Mouse (Mus musculus) liver, postnatal 0 days (tissue): ENCODE data around the gene Eif3c. TPM values are rescaled to one million over a fixed set of nuclear protein-coding genes. Genes with fewer than 3 reads are reported as not detected.

Experiments used
- ATAC-seq: fragments of 200-750 bp; cut with Nextera tagmentation; 2 replicates; pipeline ENCODE4 v1.8.0; 2017; ENCODE audit warnings: mild to moderate bottlenecking, moderate library complexity
- DNase-seq: peaks from one replicate; pipeline ENCODE4 v3.0.0-alpha.2; 2016
- H3K27ac ChIP-seq: fragments of 300-500 bp; sonication (generic); 2 replicates; pipeline ENCODE4 v1.5.1; 2014; ENCODE audit warnings: antibody characterized with exemption, moderate library complexity, mild to moderate bottlenecking, low read depth
- H3K27me3 ChIP-seq: fragments of 300-500 bp; sonication (generic); 2 replicates; pipeline ENCODE4 v1.6.1; 2014; ENCODE audit warnings: low read length, control low read depth, mixed read lengths; ENCODE audit not compliant: insufficient read depth
- H3K36me3 ChIP-seq: fragments of 300-500 bp; sonication (generic); replicated peaks from 2 replicates; pipeline ENCODE4 v1.6.1; 2014; ENCODE audit warnings: mild to moderate bottlenecking, control low read depth, low read length, moderate library complexity, mixed read lengths; ENCODE audit not compliant: insufficient read depth
- H3K4me1 ChIP-seq: fragments of 300-500 bp; sonication (generic); 2 replicates; pipeline ENCODE4 v1.6.1; 2014; ENCODE audit warnings: antibody characterized with exemption, mild to moderate bottlenecking, control low read depth; ENCODE audit not compliant: insufficient read depth
- H3K4me2 ChIP-seq: fragments of 300-500 bp; sonication (generic); 2 replicates; pipeline ENCODE4 v1.6.1; 2014; ENCODE audit warnings: low read depth, mild to moderate bottlenecking, low read length, moderate library complexity, mixed read lengths
- H3K4me3 ChIP-seq: fragments of 300-500 bp; sonication (generic); 2 replicates; pipeline ENCODE4 v1.5.1; 2014; ENCODE audit warnings: low read depth, low read length
- H3K9ac ChIP-seq: fragments of 300-500 bp; sonication (generic); replicated peaks from 2 replicates; pipeline ENCODE4 v1.6.1; 2014; ENCODE audit warnings: mild to moderate bottlenecking, moderate library complexity
- H3K9me3 ChIP-seq: fragments of 300-500 bp; sonication (generic); 2 replicates; pipeline ENCODE4 v1.6.1; 2016; ENCODE audit warnings: mild to moderate bottlenecking, control low read depth, low read length, mixed read lengths
- CTCF ChIP-seq: sonication (generic); IDR thresholded peaks from 2 replicates; pipeline ENCODE4 v1.5.1; 2016; ENCODE audit warnings: antibody characterized with exemption, low read depth
- EP300 ChIP-seq: IDR thresholded peaks from 2 replicates; pipeline ENCODE4 v1.6.1; 2016; ENCODE audit warnings: antibody characterized with exemption, low read depth, mild to moderate bottlenecking
- WGBS: fragments of 180-500 bp; shearing (Covaris S2); extraction: QIAGEN DNeasy Blood & Tissue Kit; methylation state at CpG from one replicate; pipeline ENCODE4 v1.1.7; 2014; ENCODE audit not compliant: insufficient replicate concordance; 5-methylcytosine and 5-hydroxymethylcytosine counted together
- microRNA-seq: library from miRNA; unstranded; fragments of <30 nt; microRNA quantifications from one replicate; pipeline ENCODE4, GENCODE M21; 2016
- polyA plus RNA-seq: library from polyadenylated mRNA; unstranded; fragments of >200 nt; fragmentation: Nextera tagmentation; extraction: Ambion mirVana; gene quantifications from 2 replicates; pipeline ENCODE4 v1.2.1, GENCODE M21; 2015

Eif3c gene
- polyA plus RNA-seq, 1 experiment from 2014 or later: 90.9 TPM

DNA sequence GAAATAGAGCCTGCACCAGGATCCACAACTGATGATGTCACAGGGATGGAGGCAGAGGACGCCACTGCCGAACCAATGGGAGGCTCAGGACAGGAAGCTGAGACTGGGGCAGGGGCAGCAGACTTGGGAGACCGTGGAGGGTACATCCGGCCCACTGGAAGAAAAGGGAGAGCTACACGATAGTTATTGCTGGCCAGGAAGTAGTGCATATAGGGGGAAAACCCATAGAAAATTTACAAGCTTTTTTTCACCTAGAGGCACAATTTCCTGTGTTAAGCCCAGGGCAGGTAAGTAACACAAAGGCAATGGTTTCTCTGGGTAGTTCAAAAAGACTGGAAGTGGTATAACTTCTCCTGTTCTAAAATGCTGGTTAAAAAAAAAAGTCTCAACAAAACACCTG, 69.7 kb downstream of the Eif3c start:
- 87% methylated on average over 5 of the region's 5 CpGs for WGBS

More for the DNA sequence above, 69.7 kb downstream of the Eif3c start:
- peaks cover 97% of the 10 kb centered on the region for H3K36me3 ChIP-seq
- no peak overlapping the region for H3K4me2 ChIP-seq
- no peak overlapping the region for H3K9ac ChIP-seq
- no peaks in the 10 kb centered on the region for H3K27me3 ChIP-seq
- TF ChIP-seq CTCF: no peak
- no peak for TF ChIP-seq EP300
- no peak overlapping the region for H3K4me3 ChIP-seq
- ATAC-seq: no peak
- no peak overlapping the region for H3K27ac ChIP-seq
- no peaks in the 10 kb centered on the region for H3K9me3 ChIP-seq
- peaks cover 9% of the 10 kb centered on the region; the same call in 1 of the 2 replicates for H3K4me1 ChIP-seq
- no peak for DNase-seq

Small RNA genes lying within 50 kb of the gene (microRNA-seq; reads per million reads assigned to microRNA genes)
- 2.8 reads per million for gene Mir7059

Other genes starting within 250 kb of the Eif3c start
- gene Lat, start 196.8 kb downstream of the Eif3c start, polyA plus RNA-seq: 8.7 and 9.2 TPM in 2 replicates
- gene Spns1, start 189.0 kb downstream of the Eif3c start, polyA plus RNA-seq: 17.2 and 18.6 TPM in 2 replicates
- 1.4 and 1.5 TPM in 2 replicates for gene Nfatc2ip, start 169.7 kb downstream of the Eif3c start, polyA plus RNA-seq
- 8.7 and 9.1 TPM in 2 replicates for gene Cd19, start 151.5 kb downstream of the Eif3c start, polyA plus RNA-seq
- 7.1 and 7.2 TPM in 2 replicates for gene Rabep2, start 137.7 kb downstream of the Eif3c start, polyA plus RNA-seq
- 2.2 and 34.1 TPM in 2 replicates for gene Atp2a1, start 103.3 kb downstream of the Eif3c start, polyA plus RNA-seq
- gene Sh2b1, start 91.0 kb downstream of the Eif3c start, polyA plus RNA-seq: 13.5 and 13.7 TPM in 2 replicates
- 57.6 and 57.7 TPM in 2 replicates for gene Tufm, start 79.0 kb downstream of the Eif3c start, polyA plus RNA-seq
- 12.0 and 13.6 TPM in 2 replicates for gene Atxn2l, start 63.0 kb downstream of the Eif3c start, polyA plus RNA-seq
- 3.0 and 4.0 TPM in 2 replicates for gene Apobr, start 18.5 kb upstream of the Eif3c start, polyA plus RNA-seq
- 12.3 and 14.6 TPM in 2 replicates for gene Cln3, start 19.4 kb upstream of the Eif3c start, polyA plus RNA-seq
- 0.18 and 0.21 TPM in 2 replicates for gene Il27, start 28.5 kb upstream of the Eif3c start, polyA plus RNA-seq
- gene Nupr1, start 64.5 kb upstream of the Eif3c start, polyA plus RNA-seq: 4.0 and 4.5 TPM in 2 replicates
- gene Sgf29, start 82.9 kb upstream of the Eif3c start, polyA plus RNA-seq: 22.7 and 22.8 TPM in 2 replicates
- 221 and 241 TPM in 2 replicates for gene Sult1a1, start 110.0 kb upstream of the Eif3c start, polyA plus RNA-seq
- gene Bola2, start 129.0 kb upstream of the Eif3c start, polyA plus RNA-seq: 86.5 and 93.5 TPM in 2 replicates
- gene Slx1b, start 129.4 kb upstream of the Eif3c start, polyA plus RNA-seq: 2.6 and 3.7 TPM in 2 replicates
- 121 and 130 TPM in 2 replicates for gene Coro1a, start 141.4 kb upstream of the Eif3c start, polyA plus RNA-seq
- gene Mapk3, start 193.2 kb upstream of the Eif3c start, polyA plus RNA-seq: 20.3 and 21.0 TPM in 2 replicates
- gene Gdpd3, start 199.9 kb upstream of the Eif3c start, polyA plus RNA-seq: 0.77 and 1.6 TPM in 2 replicates
- gene Ypel3, start 210.5 kb upstream of the Eif3c start, polyA plus RNA-seq: 65.0 and 74.7 TPM in 2 replicates
- gene Tbx6, start 215.1 kb upstream of the Eif3c start, polyA plus RNA-seq: 0.14 and 0.29 TPM in 2 replicates
- 69.9 and 72.1 TPM in 2 replicates for gene Ppp4c, start 226.1 kb upstream of the Eif3c start, polyA plus RNA-seq
- 0.06 and 0.09 TPM in 2 replicates for gene Fam57b, start 231.3 kb upstream of the Eif3c start, polyA plus RNA-seq